Mouse (Mus musculus): ENCODE measurements at regions not wholly inside any gene's neighbourhood (a gene's known extent, or its start where the extent isn't known, plus 50 kb on each side); places are given as distances from the start of the nearest gene placed in this dataset.

GRCm38 (mm10) chr17:81194006-81194405 lies 129.1 kb upstream of the Thumpd2 start:
- no peak overlapping the region for H3K4me3 ChIP-seq (ENCODE audit: control insufficient read depth, insufficient read depth, low read length)
- no peaks in the 10 kb centered on the region for H3K36me3 ChIP-seq (ENCODE audit: control insufficient read depth, insufficient read depth, low read length)
- no peaks in the 10 kb centered on the region for H3K27me3 ChIP-seq (ENCODE audit: control insufficient read depth, insufficient read depth, low read length)
- no peak for TF ChIP-seq CTCF (IDR thresholded peaks at IDR 0.05; ENCODE audit: borderline replicate concordance, control insufficient read depth, extremely low read depth, insufficient read depth, low read length, poor library complexity)
- TF ChIP-seq POLR2A (IDR thresholded peaks at IDR 0.05; ENCODE audit: control insufficient read depth, extremely low read depth, insufficient read depth, low read length, poor library complexity): no peak
- 78% methylated on average over 10 of the region's 10 CpGs for WGBS
- no peak for DNase-seq
- H3K4me1 ChIP-seq (replicated peaks; ENCODE audit: control insufficient read depth, insufficient read depth, low read length): no peaks in the 10 kb centered on the region
- no peak overlapping the region for H3K27ac ChIP-seq (ENCODE audit: control insufficient read depth, insufficient read depth, low read length)

GRCm38 (mm10) chr17:81193230-81193871 lies 128.5 kb upstream of the Thumpd2 start:
- DNase-seq: peak; percentile 9
- H3K4me3 ChIP-seq (ENCODE audit: control insufficient read depth, insufficient read depth, low read length): no peak overlapping the region
- H3K4me1 ChIP-seq (replicated peaks; ENCODE audit: control insufficient read depth, insufficient read depth, low read length): no peaks in the 10 kb centered on the region
- WGBS: 49% methylated on average over 8 of the region's 8 CpGs
- H3K27me3 ChIP-seq (ENCODE audit: control insufficient read depth, insufficient read depth, low read length): no peaks in the 10 kb centered on the region
- H3K27ac ChIP-seq (ENCODE audit: control insufficient read depth, insufficient read depth, low read length): no peak overlapping the region
- H3K36me3 ChIP-seq (ENCODE audit: control insufficient read depth, insufficient read depth, low read length): no peaks in the 10 kb centered on the region
- TF ChIP-seq POLR2A (IDR thresholded peaks at IDR 0.05; ENCODE audit: control insufficient read depth, extremely low read depth, insufficient read depth, low read length, poor library complexity) (no peak), CTCF (IDR thresholded peaks at IDR 0.05; ENCODE audit: borderline replicate concordance, control insufficient read depth, extremely low read depth, insufficient read depth, low read length, poor library complexity) (no peak)

- Histone ChIP-seq H3K4me3 (ENCODE audit: control insufficient read depth, insufficient read depth, low read length) (no peak overlapping the region), H3K36me3 (ENCODE audit: control insufficient read depth, insufficient read depth, low read length) (no peaks in the 10 kb centered on the region), H3K27ac (ENCODE audit: control insufficient read depth, insufficient read depth, low read length) (no peak overlapping the region), H3K4me1 (replicated peaks; ENCODE audit: control insufficient read depth, insufficient read depth, low read length) (no peaks in the 10 kb centered on the region), H3K27me3 (ENCODE audit: control insufficient read depth, insufficient read depth, low read length) (no peaks in the 10 kb centered on the region)
- TF ChIP-seq POLR2A (IDR thresholded peaks at IDR 0.05; ENCODE audit: control insufficient read depth, extremely low read depth, insufficient read depth, low read length, poor library complexity) (no peak), CTCF (IDR thresholded peaks at IDR 0.05; ENCODE audit: borderline replicate concordance, control insufficient read depth, extremely low read depth, insufficient read depth, low read length, poor library complexity) (no peak)
- 54% methylated on average over 4 of the region's 4 CpGs for WGBS
- no peak for DNase-seq
Observed at GRCm38 (mm10) chr17:81189996-81190395, 125.1 kb upstream of the Thumpd2 start.

- H3K4me3 ChIP-seq (ENCODE audit: control insufficient read depth, insufficient read depth, low read length): no peak overlapping the region
- H3K27me3 ChIP-seq (ENCODE audit: control insufficient read depth, insufficient read depth, low read length): no peaks in the 10 kb centered on the region
- TF ChIP-seq POLR2A (IDR thresholded peaks at IDR 0.05; ENCODE audit: control insufficient read depth, extremely low read depth, insufficient read depth, low read length, poor library complexity): no peak
- TF ChIP-seq CTCF (IDR thresholded peaks at IDR 0.05; ENCODE audit: borderline replicate concordance, control insufficient read depth, extremely low read depth, insufficient read depth, low read length, poor library complexity): no peak
- DNase-seq: no peak
- no peaks in the 10 kb centered on the region for H3K36me3 ChIP-seq (ENCODE audit: control insufficient read depth, insufficient read depth, low read length)
- no peaks in the 10 kb centered on the region for H3K4me1 ChIP-seq (replicated peaks; ENCODE audit: control insufficient read depth, insufficient read depth, low read length)
- WGBS: 14% methylated on average over 1 of the region's 1 CpGs
- H3K27ac ChIP-seq (ENCODE audit: control insufficient read depth, insufficient read depth, low read length): no peak overlapping the region
Observed at GRCm38 (mm10) chr17:81185685-81186084, 120.8 kb upstream of the Thumpd2 start.

- H3K36me3 ChIP-seq (ENCODE audit: control insufficient read depth, insufficient read depth, low read length): no peaks in the 10 kb centered on the region
- 94% methylated on average over 8 of the region's 8 CpGs for WGBS
- H3K27ac ChIP-seq (ENCODE audit: control insufficient read depth, insufficient read depth, low read length): no peak overlapping the region
- no peak overlapping the region for H3K4me3 ChIP-seq (ENCODE audit: control insufficient read depth, insufficient read depth, low read length)
- TF ChIP-seq CTCF (IDR thresholded peaks at IDR 0.05; ENCODE audit: borderline replicate concordance, control insufficient read depth, extremely low read depth, insufficient read depth, low read length, poor library complexity) (no peak), POLR2A (IDR thresholded peaks at IDR 0.05; ENCODE audit: control insufficient read depth, extremely low read depth, insufficient read depth, low read length, poor library complexity) (no peak)
- H3K27me3 ChIP-seq (ENCODE audit: control insufficient read depth, insufficient read depth, low read length): no peaks in the 10 kb centered on the region
- H3K4me1 ChIP-seq (replicated peaks; ENCODE audit: control insufficient read depth, insufficient read depth, low read length): no peaks in the 10 kb centered on the region
- DNase-seq: no peak
Observed at GRCm38 (mm10) chr17:81180813-81181424, 116.0 kb upstream of the Thumpd2 start.

- WGBS: 98% methylated on average over 3 of the region's 3 CpGs
Observed at GRCm38 (mm10) chr17:81176306-81176705, 111.4 kb upstream of the Thumpd2 start.

More at GRCm38 (mm10) chr17:81176306-81176705, 111.4 kb upstream of the Thumpd2 start:
- Histone ChIP-seq H3K27me3 (ENCODE audit: control insufficient read depth, insufficient read depth, low read length) (no peaks in the 10 kb centered on the region), H3K4me1 (replicated peaks; ENCODE audit: control insufficient read depth, insufficient read depth, low read length) (no peaks in the 10 kb centered on the region), H3K4me3 (ENCODE audit: control insufficient read depth, insufficient read depth, low read length) (no peak overlapping the region), H3K36me3 (ENCODE audit: control insufficient read depth, insufficient read depth, low read length) (no peaks in the 10 kb centered on the region), H3K27ac (ENCODE audit: control insufficient read depth, insufficient read depth, low read length) (no peak overlapping the region)
- DNase-seq: no peak
- TF ChIP-seq POLR2A (IDR thresholded peaks at IDR 0.05; ENCODE audit: control insufficient read depth, extremely low read depth, insufficient read depth, low read length, poor library complexity): no peak
- TF ChIP-seq CTCF (IDR thresholded peaks at IDR 0.05; ENCODE audit: borderline replicate concordance, control insufficient read depth, extremely low read depth, insufficient read depth, low read length, poor library complexity): no peak

Measured in thymus, adult 2 months (tissue).